Mouse (Mus musculus) midbrain, postnatal 0 days (tissue): Measurements from ENCODE around the gene Gucy2d. TPM values are rescaled to one million over a fixed set of nuclear protein-coding genes. Genes with fewer than 3 reads are reported as not detected.

ENCODE experiments used
- ATAC-seq: fragments of 200-750 bp; cut with Nextera tagmentation; 2 replicates; pipeline ENCODE4 v1.8.0; 2017; ENCODE audit warnings: moderate number of reproducible peaks, mild to moderate bottlenecking, moderate TSS enrichment, moderate library complexity; ENCODE audit not compliant: low FRiP score
- DNase-seq: peaks from one replicate; pipeline ENCODE4 v3.0.0-alpha.2; 2015; ENCODE audit warnings: low spot score
- H3K27ac ChIP-seq: fragments of 300-500 bp; sonication (generic); 2 replicates; pipeline ENCODE4 v1.5.1; 2014; ENCODE audit warnings: low read depth, mild to moderate bottlenecking, low read length, mixed read lengths
- H3K27me3 ChIP-seq: fragments of 300-500 bp; sonication (generic); 2 replicates; pipeline ENCODE4 v1.6.1; 2014; ENCODE audit warnings: low read length, control low read depth, mixed read lengths; ENCODE audit not compliant: insufficient read depth
- H3K36me3 ChIP-seq: fragments of 300-500 bp; sonication (generic); 2 replicates; pipeline ENCODE4 v1.6.1; 2014; ENCODE audit warnings: low read length, control low read depth, mixed read lengths; ENCODE audit not compliant: insufficient read depth
- H3K4me1 ChIP-seq: fragments of 300-500 bp; sonication (generic); 2 replicates; pipeline ENCODE4 v1.6.1; 2014; ENCODE audit warnings: mild to moderate bottlenecking, control low read depth, antibody characterized with exemption, low read length, mixed read lengths; ENCODE audit not compliant: insufficient read depth
- H3K4me2 ChIP-seq: fragments of 300-500 bp; sonication (generic); 2 replicates; pipeline ENCODE4 v1.6.1; 2014; ENCODE audit warnings: low read depth, mild to moderate bottlenecking, low read length, mixed read lengths; ENCODE audit not compliant: poor library complexity, severe bottlenecking
- H3K4me3 ChIP-seq: fragments of 300-500 bp; sonication (generic); 2 replicates; pipeline ENCODE4 v1.5.1; 2014; ENCODE audit warnings: low read depth, mild to moderate bottlenecking, low read length, moderate library complexity
- H3K9ac ChIP-seq: fragments of 300-500 bp; sonication (generic); replicated peaks from 2 replicates; pipeline ENCODE4 v1.6.1; 2014; ENCODE audit warnings: mild to moderate bottlenecking, low read length, moderate library complexity, mixed read lengths; ENCODE audit not compliant: poor library complexity, severe bottlenecking
- H3K9me3 ChIP-seq: fragments of 300-500 bp; sonication (generic); 2 replicates; pipeline ENCODE4 v1.6.1; 2016; ENCODE audit warnings: low read length, control low read depth
- CTCF ChIP-seq: IDR thresholded peaks from 2 replicates; pipeline ENCODE4 v1.5.1; 2016; ENCODE audit warnings: antibody characterized with exemption, mild to moderate bottlenecking
- WGBS: fragments of 180-500 bp; shearing (Covaris S2); extraction: QIAGEN DNeasy Blood & Tissue Kit; methylation state at CpG from one replicate; pipeline ENCODE4 v1.1.7; 2014; 5-methylcytosine and 5-hydroxymethylcytosine counted together
- polyA plus RNA-seq: library from polyadenylated mRNA; unstranded; fragments of >200 nt; fragmentation: Nextera tagmentation; extraction: Ambion mirVana; gene quantifications from 2 replicates; pipeline ENCODE4 v1.2.1, GENCODE M21; 2015
- total RNA-seq: library from RNA; depleted of rRNA; stranded (reverse); fragments of >200 nt; gene quantifications from 2 replicates; pipeline ENCODE4 v1.2.3, GENCODE M21; 2014

Gene Gucy2d
- total and polyA plus RNA-seq, 2 experiments from 2014 or later = 0.05 TPM; not detected in 1

DNA sequence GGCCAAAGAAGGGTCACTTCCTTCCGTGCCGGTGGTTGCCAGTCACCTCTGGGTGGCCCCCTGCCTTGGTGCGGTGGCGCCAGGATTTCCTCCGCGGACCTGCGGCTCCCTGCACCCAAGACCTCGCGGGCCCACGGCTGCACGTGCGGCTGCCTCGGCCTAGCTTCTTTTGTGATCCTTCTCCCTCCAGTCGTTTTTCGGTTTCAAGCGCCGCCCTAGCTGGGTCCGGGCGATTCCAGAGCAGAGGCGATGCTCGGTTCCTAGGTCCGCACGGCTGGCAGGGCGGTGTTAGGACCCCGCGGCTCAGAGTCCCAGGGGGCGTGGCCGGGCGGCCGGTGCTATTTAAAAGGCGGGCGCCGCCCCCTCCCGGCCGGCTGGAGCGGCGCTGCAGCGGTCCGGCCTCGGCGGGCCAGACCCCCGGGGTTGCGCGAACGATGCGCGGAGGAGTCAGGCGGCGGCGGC, 49.4 kb downstream of the Gucy2d start:
- TF ChIP-seq CTCF = peak; percentile 13; the same call in 1 of the 2 replicates
- ATAC-seq = peak; percentile 89
- H3K27me3 ChIP-seq = no peaks in the 10 kb centered on the region
- H3K4me1 ChIP-seq = no peaks in the 10 kb centered on the region
- peak overlapping the region; percentile 70 for H3K9ac ChIP-seq
- H3K36me3 ChIP-seq = no peaks in the 10 kb centered on the region
- peak overlapping the region; percentile 56 for H3K4me3 ChIP-seq
- no peaks in the 10 kb centered on the region for H3K9me3 ChIP-seq
- no peak overlapping the region for H3K27ac ChIP-seq
- DNase-seq = peak; percentile 79
- peak overlapping the region; percentile 77 for H3K4me2 ChIP-seq
- WGBS = under 1% methylated on average over 40 of the region's 50 CpGs

- Histone ChIP-seq H3K9ac (peak overlapping the region; percentile 70), H3K27ac (no peak overlapping the region), H3K36me3 (no peaks in the 10 kb centered on the region), H3K27me3 (no peaks in the 10 kb centered on the region), H3K9me3 (no peaks in the 10 kb centered on the region), H3K4me2 (peak overlapping the region; percentile 77), H3K4me1 (no peaks in the 10 kb centered on the region), H3K4me3 (peak overlapping the region; percentile 56)
- no peak for ATAC-seq
- no peak for TF ChIP-seq CTCF
- 53% methylated on average over 4 of the region's 4 CpGs for WGBS
- DNase-seq = no peak
Observed at GRCm38 (mm10) chr7:98490328-98490727, 50.1 kb downstream of the Gucy2d start.

- Histone ChIP-seq H3K4me3 (no peak overlapping the region), H3K27me3 (no peaks in the 10 kb centered on the region)
- WGBS = 95% methylated on average over 6 of the region's 6 CpGs
Observed at GRCm38 (mm10) chr7:98490911-98491310, 50.7 kb downstream of the Gucy2d start.

GRCm38 (mm10) chr7:98491451-98492200, 51.4 kb downstream of the Gucy2d start:
- no peaks in the 10 kb centered on the region for H3K36me3 ChIP-seq
- DNase-seq (no peak), ATAC-seq (no peak)
- H3K9me3 ChIP-seq = no peaks in the 10 kb centered on the region
- H3K4me3 ChIP-seq = no peak overlapping the region
- no peak overlapping the region for H3K27ac ChIP-seq
- WGBS = 76% methylated on average over 9 of the region's 9 CpGs
- peak overlapping the region; percentile 4; the same call in 1 of the 2 replicates for H3K4me2 ChIP-seq
- no peaks in the 10 kb centered on the region for H3K27me3 ChIP-seq
- H3K4me1 ChIP-seq = no peaks in the 10 kb centered on the region
- no peak for TF ChIP-seq CTCF
- no peak overlapping the region for H3K9ac ChIP-seq

More at GRCm38 (mm10) chr7:98490911-98491310, 50.7 kb downstream of the Gucy2d start:
- H3K27ac ChIP-seq = no peak overlapping the region
- H3K4me1 ChIP-seq = no peaks in the 10 kb centered on the region
- DNase-seq (no peak), ATAC-seq (no peak)
- 0 out of 2 replicates have a peak overlapping the region, but pooled peaks have one; percentile 77 for H3K4me2 ChIP-seq
- H3K9me3 ChIP-seq = no peaks in the 10 kb centered on the region
- H3K9ac ChIP-seq = no peak overlapping the region
- no peaks in the 10 kb centered on the region for H3K36me3 ChIP-seq
- no peak for TF ChIP-seq CTCF

DNA sequence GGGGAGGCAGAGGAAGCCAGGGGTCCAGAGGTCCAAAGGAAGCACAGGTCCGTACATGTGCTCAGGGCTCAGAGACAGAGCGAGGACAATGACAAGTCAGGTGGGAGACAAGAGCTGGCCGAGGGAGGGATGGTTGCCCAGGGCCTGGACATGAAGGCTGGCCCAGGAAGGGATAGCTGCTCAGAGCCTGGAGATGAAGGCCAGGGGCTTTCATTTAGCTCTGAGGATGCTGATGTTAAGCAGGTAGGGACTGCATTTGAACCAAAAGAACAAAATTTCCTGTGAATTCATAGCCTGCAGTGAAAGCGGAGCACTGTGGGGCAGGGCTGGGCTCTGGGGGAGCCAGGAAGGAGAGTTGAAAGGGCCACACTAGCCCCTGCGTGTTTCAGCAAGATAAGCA, 52.1 kb downstream of the Gucy2d start:
- TF ChIP-seq CTCF = no peak
- no peak overlapping the region for H3K27ac ChIP-seq
- H3K4me3 ChIP-seq = no peak overlapping the region
- H3K9ac ChIP-seq = no peak overlapping the region
- DNase-seq = no peak
- 72% methylated on average over 5 of the region's 5 CpGs for WGBS
- no peaks in the 10 kb centered on the region for H3K36me3 ChIP-seq
- no peak for ATAC-seq
- H3K4me1 ChIP-seq = no peaks in the 10 kb centered on the region
- no peaks in the 10 kb centered on the region for H3K27me3 ChIP-seq
- H3K4me2 ChIP-seq = no peak overlapping the region
- H3K9me3 ChIP-seq = no peaks in the 10 kb centered on the region

DNA sequence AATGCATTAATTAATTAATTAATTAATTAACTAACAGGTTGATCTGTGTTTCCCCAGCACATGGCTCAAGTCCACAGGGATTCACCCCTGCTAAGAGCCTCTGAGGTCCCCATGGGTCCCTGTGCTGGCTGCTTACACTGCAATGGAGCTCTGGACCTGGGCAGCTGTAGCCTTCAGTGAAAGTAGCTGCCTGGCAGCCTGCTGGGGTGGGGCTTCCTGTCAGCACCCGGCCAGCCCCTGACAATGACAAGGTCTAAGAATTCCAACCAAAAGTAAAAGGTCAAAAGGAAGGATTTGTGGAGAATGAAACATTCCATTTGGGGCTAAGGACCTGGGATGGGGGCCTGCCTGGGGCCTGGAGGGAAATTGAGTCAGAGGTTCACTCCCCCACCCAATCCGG, 53.1 kb downstream of the Gucy2d start:
- ATAC-seq (no peak), DNase-seq (no peak)
- TF ChIP-seq CTCF = no peak
- Histone ChIP-seq H3K4me1 (no peaks in the 10 kb centered on the region), H3K9me3 (no peaks in the 10 kb centered on the region), H3K27me3 (no peaks in the 10 kb centered on the region), H3K27ac (no peak overlapping the region), H3K4me2 (no peak overlapping the region), H3K36me3 (peaks cover 2% of the 10 kb centered on the region; the same call in 1 of the 2 replicates), H3K9ac (no peak overlapping the region), H3K4me3 (no peak overlapping the region)
- 69% methylated on average over 2 of the region's 2 CpGs for WGBS
